Mouse (Mus musculus) lung, postnatal 0 days (tissue): ENCODE results near the gene 1700069L16Rik.

Source experiments
- CTCF ChIP-seq: IDR thresholded peaks from 2 replicates; pipeline ENCODE4 v1.5.1; 2016; ENCODE audit warnings: antibody characterized with exemption, mild to moderate bottlenecking
- EP300 ChIP-seq: IDR thresholded peaks from 2 replicates; pipeline ENCODE4 v1.6.1; 2016; ENCODE audit warnings: antibody characterized with exemption, mild to moderate bottlenecking, control low read depth

GRCm38 (mm10) chr5:113679509-113679908 lies 45.1 kb downstream of the 1700069L16Rik start:
- no peak for TF ChIP-seq CTCF
- TF ChIP-seq EP300: no peak
